Mouse (Mus musculus): ENCODE data around the gene C130032M10Rik. TPM values are rescaled to one million over a fixed set of nuclear protein-coding genes. Genes with fewer than 3 reads are reported as not detected.

C130032M10Rik gene
- polyA plus RNA-seq, 2 experiments: 1.9 to 3.4 TPM

GRCm38 (mm10) chr9:114504816-114505215 is 10.7 kb upstream of the C130032M10Rik start, which contains the start of gene Ccr4:
Gene Ccr4, minus strand, starts transcription at chr9:114504916.
- no peak within 1 kb of the TSS for H3K9ac ChIP-seq (ENCODE audit: low read depth, low read length, severe bottlenecking)
- no peak within 1 kb of the TSS for H3K4me2 ChIP-seq (replicated peaks; ENCODE audit: low read depth, low read length, severe bottlenecking)
- TF ChIP-seq POLR2A (IDR thresholded peaks at IDR 0.05; ENCODE audit: borderline replicate concordance, extremely low read depth, insufficient read depth, insufficient read length): no peak
- DNase-seq (ENCODE audit: low spot score) (no peak), ATAC-seq (ENCODE audit: low FRiP score, low read depth) (no peak)
- H3K27ac ChIP-seq (replicated peaks; ENCODE audit: low read depth, low read length): no peak within 1 kb of the TSS
- no peaks in the 10 kb centered on the region for H3K36me3 ChIP-seq (ENCODE audit: control insufficient read depth, insufficient read depth, low read length)
- H3K9me3 ChIP-seq (ENCODE audit: control insufficient read depth, low read length): no peaks in the 10 kb centered on the region
- H3K4me1 ChIP-seq (ENCODE audit: control insufficient read depth, insufficient read depth, low read length): no peaks in the 10 kb centered on the region
- no peaks in the 10 kb centered on the region for H3K27me3 ChIP-seq (ENCODE audit: control insufficient read depth, insufficient read depth, low read length)
- H3K4me3 ChIP-seq (replicated peaks; ENCODE audit: low read length): no peak within 1 kb of the TSS
- WGBS: 82% methylated on average over 9 of the region's 9 CpGs

GRCm38 (mm10) chr9:114506564-114506963 is 8.9 kb upstream of the C130032M10Rik start:
- no peak for TF ChIP-seq POLR2A (IDR thresholded peaks at IDR 0.05; ENCODE audit: borderline replicate concordance, extremely low read depth, insufficient read depth, insufficient read length)
- H3K27ac ChIP-seq (replicated peaks; ENCODE audit: low read depth, low read length): no peak overlapping the region
- no peaks in the 10 kb centered on the region for H3K36me3 ChIP-seq (ENCODE audit: control insufficient read depth, insufficient read depth, low read length)
- WGBS: 79% methylated on average over 4 of the region's 4 CpGs
- H3K9ac ChIP-seq (ENCODE audit: low read depth, low read length, severe bottlenecking): no peak overlapping the region
- no peaks in the 10 kb centered on the region for H3K9me3 ChIP-seq (ENCODE audit: control insufficient read depth, low read length)
- no peaks in the 10 kb centered on the region for H3K27me3 ChIP-seq (ENCODE audit: control insufficient read depth, insufficient read depth, low read length)
- no peak overlapping the region for H3K4me3 ChIP-seq (replicated peaks; ENCODE audit: low read length)
- no peak overlapping the region for H3K4me2 ChIP-seq (replicated peaks; ENCODE audit: low read depth, low read length, severe bottlenecking)
- no peak for ATAC-seq (ENCODE audit: low FRiP score, low read depth)
- no peak for DNase-seq (ENCODE audit: low spot score)
- no peaks in the 10 kb centered on the region for H3K4me1 ChIP-seq (ENCODE audit: control insufficient read depth, insufficient read depth, low read length)

DNA sequence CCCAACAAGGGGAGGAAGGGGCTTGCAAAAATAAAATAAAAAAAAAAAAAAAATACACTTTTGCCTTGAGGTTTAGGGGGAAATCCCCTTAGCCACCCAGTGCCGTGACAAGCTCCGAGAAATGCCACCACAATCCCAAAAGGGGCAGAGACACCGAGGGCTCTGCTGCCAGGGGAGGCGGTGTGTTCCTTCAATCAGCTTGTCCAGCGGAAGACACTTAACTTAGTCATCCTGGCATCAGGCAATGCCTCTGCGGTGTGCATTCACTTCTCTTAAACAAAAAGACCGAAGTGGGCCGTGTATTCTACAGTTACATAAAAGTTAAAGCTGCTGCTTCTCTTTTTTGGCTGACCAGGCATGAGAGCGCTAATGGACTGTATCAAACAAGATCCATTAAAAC is 8.1 kb upstream of the C130032M10Rik start:
- WGBS: 90% methylated on average over 9 of the region's 9 CpGs
- Histone ChIP-seq H3K9ac (ENCODE audit: low read depth, low read length, severe bottlenecking) (no peak overlapping the region), H3K27me3 (ENCODE audit: control insufficient read depth, insufficient read depth, low read length) (no peaks in the 10 kb centered on the region), H3K9me3 (ENCODE audit: control insufficient read depth, low read length) (no peaks in the 10 kb centered on the region; the same call in 1 of the 2 replicates), H3K4me1 (ENCODE audit: control insufficient read depth, insufficient read depth, low read length) (no peaks in the 10 kb centered on the region), H3K4me3 (replicated peaks; ENCODE audit: low read length) (no peak overlapping the region), H3K4me2 (replicated peaks; ENCODE audit: low read depth, low read length, severe bottlenecking) (no peak overlapping the region), H3K27ac (replicated peaks; ENCODE audit: low read depth, low read length) (no peak overlapping the region), H3K36me3 (ENCODE audit: control insufficient read depth, insufficient read depth, low read length) (peaks cover under 1% of the 10 kb centered on the region; the same call in 1 of the 2 replicates)
- DNase-seq (ENCODE audit: low spot score) (no peak), ATAC-seq (ENCODE audit: low FRiP score, low read depth) (no peak)
- no peak for TF ChIP-seq POLR2A (IDR thresholded peaks at IDR 0.05; ENCODE audit: borderline replicate concordance, extremely low read depth, insufficient read depth, insufficient read length)

DNA sequence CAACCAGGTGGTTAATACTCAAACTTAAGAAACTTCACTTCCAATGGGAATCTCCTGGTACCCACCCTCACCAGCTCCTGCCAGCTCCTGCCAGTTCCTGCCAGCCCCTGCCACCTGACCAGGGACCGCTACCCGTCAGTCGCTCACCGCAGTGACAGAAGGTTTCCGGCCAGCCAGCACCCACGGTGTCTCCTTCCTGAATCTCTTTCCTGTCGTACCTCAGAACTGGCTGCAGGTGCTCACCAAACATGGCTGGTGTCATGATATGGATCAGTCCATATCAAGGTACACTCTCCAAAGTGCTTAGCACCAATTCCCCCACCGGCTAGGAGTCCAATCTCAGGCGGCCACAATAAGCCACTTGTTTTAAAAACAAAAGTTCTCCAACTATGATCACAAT is 5.7 kb upstream of the C130032M10Rik start:
- 95% methylated on average over 9 of the region's 9 CpGs for WGBS
- no peak for DNase-seq (ENCODE audit: low spot score)
- no peaks in the 10 kb centered on the region for H3K27me3 ChIP-seq (ENCODE audit: control insufficient read depth, insufficient read depth, low read length)
- no peak overlapping the region for H3K27ac ChIP-seq (replicated peaks; ENCODE audit: low read depth, low read length)
- peaks cover 16% of the 10 kb centered on the region for H3K36me3 ChIP-seq (ENCODE audit: control insufficient read depth, insufficient read depth, low read length)
- H3K9ac ChIP-seq (ENCODE audit: low read depth, low read length, severe bottlenecking): no peak overlapping the region
- no peak for TF ChIP-seq POLR2A (IDR thresholded peaks at IDR 0.05; ENCODE audit: borderline replicate concordance, extremely low read depth, insufficient read depth, insufficient read length)
- H3K9me3 ChIP-seq (ENCODE audit: control insufficient read depth, low read length): peaks cover 15% of the 10 kb centered on the region
- no peak overlapping the region for H3K4me3 ChIP-seq (replicated peaks; ENCODE audit: low read length)
- ATAC-seq (ENCODE audit: low FRiP score, low read depth): no peak
- no peaks in the 10 kb centered on the region for H3K4me1 ChIP-seq (ENCODE audit: control insufficient read depth, insufficient read depth, low read length)
- H3K4me2 ChIP-seq (replicated peaks; ENCODE audit: low read depth, low read length, severe bottlenecking): no peak overlapping the region

DNA sequence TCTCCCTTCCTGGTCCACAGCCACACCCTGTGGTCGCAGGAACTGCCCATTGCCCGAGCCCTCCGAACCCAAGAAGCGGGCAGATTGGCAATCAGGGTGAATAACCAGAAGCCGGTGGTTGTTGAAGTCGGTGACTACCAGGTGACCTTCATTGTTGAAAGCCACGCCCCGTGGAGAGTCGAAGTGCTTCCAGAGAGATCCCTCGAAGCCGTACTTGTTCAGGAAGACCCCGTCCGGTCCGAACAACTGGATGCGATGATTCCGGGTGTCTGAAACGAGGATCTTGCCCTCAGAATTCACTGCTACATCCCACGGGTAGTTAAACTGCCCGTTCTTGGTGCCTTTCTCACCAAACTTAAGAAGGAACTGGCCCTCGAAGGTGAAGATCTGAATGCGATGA is 2.7 kb upstream of the C130032M10Rik start:
- H3K4me3 ChIP-seq (replicated peaks; ENCODE audit: low read length): no peak overlapping the region
- H3K36me3 ChIP-seq (ENCODE audit: control insufficient read depth, insufficient read depth, low read length): peaks cover 16% of the 10 kb centered on the region
- DNase-seq (ENCODE audit: low spot score) (no peak), ATAC-seq (ENCODE audit: low FRiP score, low read depth) (no peak)
- WGBS: 97% methylated on average over 21 of the region's 21 CpGs
- H3K4me1 ChIP-seq (ENCODE audit: control insufficient read depth, insufficient read depth, low read length): no peaks in the 10 kb centered on the region
- TF ChIP-seq POLR2A (IDR thresholded peaks at IDR 0.05; ENCODE audit: borderline replicate concordance, extremely low read depth, insufficient read depth, insufficient read length): no peak
- peaks cover 15% of the 10 kb centered on the region for H3K9me3 ChIP-seq (ENCODE audit: control insufficient read depth, low read length)
- no peak overlapping the region for H3K4me2 ChIP-seq (replicated peaks; ENCODE audit: low read depth, low read length, severe bottlenecking)
- no peak overlapping the region for H3K27ac ChIP-seq (replicated peaks; ENCODE audit: low read depth, low read length)
- H3K27me3 ChIP-seq (ENCODE audit: control insufficient read depth, insufficient read depth, low read length): no peaks in the 10 kb centered on the region
- no peak overlapping the region for H3K9ac ChIP-seq (ENCODE audit: low read depth, low read length, severe bottlenecking)
